Mouse (Mus musculus) mouse trophoblast stem cell (cell line): ENCODE measurements at regions not wholly inside any gene's neighbourhood (a gene's known extent, or its start where the extent isn't known, plus 50 kb on each side); places are given as distances from the start of the nearest gene placed in this dataset.

Experiments
- in situ Hi-C, 2 experiments: fragments of 300-500 bp; cut with MseI, MboI; formaldehyde crosslinking; loops; 2 replicates in 1 of 2; 3 replicates in 1 of 2; pipeline ENCODE4 v1.15.1; 2025

- in situ Hi-C loops = no loop called here
Measured at GRCm38 (mm10) chrX:99593872-99594487, 122.9 kb upstream of the Pja1 start.

GRCm38 (mm10) chrX:99592980-99593379 lies 121.9 kb upstream of the Pja1 start:
- in situ Hi-C loops = no loop called here

- in situ Hi-C loops = no loop called here
Measured at GRCm38 (mm10) chrX:99587284-99587683, 116.2 kb upstream of the Pja1 start.

DNA sequence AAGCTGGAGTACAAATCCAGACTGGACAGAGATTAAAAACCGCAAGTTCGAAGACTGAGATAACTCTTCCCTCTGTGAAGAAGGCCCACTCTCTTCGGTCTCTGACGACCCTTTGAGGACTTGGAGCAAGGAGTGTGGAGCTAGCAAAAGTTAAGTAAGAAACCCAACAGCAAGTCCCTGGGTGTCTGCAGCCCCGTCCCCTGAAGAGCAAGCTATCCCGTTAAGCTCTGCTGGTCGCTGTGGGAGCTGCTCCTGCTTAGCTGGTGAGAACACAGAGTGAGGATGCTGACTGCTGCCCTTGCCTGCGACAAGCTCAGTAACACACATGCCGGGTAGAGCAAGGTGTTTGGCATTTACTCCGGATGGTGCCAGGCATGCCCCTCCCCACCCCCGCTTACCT lies 115.2 kb upstream of the Pja1 start:
- in situ Hi-C loops = no loop called here

DNA sequence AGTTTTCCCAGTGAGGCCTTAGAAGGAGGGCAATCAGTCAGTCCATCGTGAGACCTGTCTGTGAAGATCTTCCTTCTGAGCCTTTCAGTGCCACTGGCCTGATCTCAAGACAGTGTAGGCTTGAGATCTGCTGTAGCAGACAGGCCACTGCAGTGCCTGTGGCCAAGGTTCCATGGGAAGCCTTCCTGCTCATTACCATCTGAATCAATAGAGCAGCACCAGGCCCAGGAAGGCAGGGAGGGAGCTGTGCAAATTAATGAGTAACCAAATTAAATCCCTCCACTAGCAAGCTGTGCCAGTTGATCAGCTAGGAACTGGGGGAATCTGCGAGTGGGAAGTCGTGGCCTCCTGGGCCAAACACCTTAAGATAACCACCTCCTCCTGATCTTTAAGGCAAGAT lies 114.6 kb upstream of the Pja1 start:
- in situ Hi-C loops = no loop called here

- in situ Hi-C loops = no loop called here
Measured at GRCm38 (mm10) chrX:99582611-99583010, 111.5 kb upstream of the Pja1 start.

DNA sequence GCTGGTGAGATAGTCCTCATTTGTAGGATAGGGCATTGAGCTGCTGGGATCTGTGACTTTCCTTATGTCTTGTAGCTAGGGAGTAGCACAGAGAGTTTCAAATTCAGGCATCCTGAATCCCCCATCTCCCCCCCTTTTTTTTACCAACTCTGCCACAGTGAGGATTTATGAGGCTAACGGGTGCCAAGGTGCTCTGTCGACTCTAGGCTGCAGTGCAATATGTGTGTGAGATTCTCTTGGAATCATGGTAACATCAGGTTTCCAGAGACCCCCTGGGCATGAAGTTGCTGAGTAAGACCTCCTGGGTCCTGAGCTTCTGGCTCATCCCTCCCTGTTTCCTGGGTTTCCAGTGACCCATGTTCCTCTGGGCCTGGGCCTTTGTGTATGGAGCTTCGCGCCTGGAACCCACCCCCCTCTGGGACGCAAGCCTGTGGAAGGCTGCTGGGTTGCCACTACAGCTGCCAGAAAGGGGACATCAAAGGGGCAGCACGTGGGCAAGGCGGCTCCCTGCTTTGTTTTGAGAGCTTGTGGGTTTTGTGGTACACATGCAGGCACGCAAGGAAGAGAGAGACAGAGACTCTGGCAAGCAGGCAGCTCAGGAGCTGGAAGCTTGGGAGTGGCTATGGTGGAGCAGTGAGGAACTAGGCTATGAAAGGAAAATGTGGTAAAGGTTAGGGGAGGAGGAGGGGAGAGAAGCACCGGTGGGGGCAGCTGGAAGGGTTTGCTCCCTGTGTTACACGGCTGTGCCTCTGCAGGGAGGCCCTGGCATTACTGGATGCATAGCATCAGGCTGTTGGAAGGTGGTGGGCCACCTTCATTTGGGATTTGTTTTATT lies 110.8 kb upstream of the Pja1 start:
- in situ Hi-C loops = no loop called here

DNA sequence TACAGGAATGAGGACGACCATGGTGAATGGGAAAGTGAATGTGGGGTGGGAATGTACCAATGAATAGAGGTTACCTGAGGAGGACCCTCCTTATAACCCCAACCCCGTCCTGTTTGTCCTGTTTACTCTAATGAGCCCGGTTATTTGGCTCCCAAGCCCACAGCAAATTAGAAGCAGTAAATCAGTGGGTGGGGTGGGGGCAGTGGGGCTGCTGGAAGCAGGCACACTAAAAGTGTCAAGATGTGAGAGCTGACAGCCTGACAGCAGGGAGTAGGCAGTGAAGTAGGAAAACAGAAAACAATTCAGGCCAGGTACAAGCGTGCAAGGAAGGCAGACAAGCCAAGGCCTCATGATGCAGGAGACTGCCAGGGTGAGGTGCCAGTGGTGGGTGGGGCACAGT lies 108.1 kb upstream of the Pja1 start:
- in situ Hi-C loops = no loop called here

- in situ Hi-C loops = no loop called here
Measured at GRCm38 (mm10) chrX:99578796-99579195, 107.7 kb upstream of the Pja1 start.

DNA sequence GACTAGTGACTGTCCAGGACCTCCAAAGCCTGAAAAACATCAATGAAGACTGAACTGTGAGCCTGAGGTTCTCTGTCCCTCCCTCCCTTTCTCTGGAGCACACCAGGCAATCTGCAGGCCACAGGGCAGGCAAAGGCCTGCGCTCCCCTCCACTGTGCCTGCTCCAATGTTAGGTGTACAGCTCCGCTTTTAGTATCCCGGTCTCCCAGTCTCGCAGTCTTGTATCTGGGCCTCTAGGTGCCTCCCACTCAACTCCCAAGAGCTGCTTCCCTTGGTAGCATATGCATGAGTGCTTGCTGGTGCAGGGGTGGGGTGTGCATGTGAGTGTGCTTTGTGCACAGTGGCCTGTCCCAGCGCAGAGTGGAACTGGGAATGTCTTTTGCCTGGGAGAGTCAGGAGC lies 104.0 kb upstream of the Pja1 start:
- in situ Hi-C loops = no loop called here

DNA sequence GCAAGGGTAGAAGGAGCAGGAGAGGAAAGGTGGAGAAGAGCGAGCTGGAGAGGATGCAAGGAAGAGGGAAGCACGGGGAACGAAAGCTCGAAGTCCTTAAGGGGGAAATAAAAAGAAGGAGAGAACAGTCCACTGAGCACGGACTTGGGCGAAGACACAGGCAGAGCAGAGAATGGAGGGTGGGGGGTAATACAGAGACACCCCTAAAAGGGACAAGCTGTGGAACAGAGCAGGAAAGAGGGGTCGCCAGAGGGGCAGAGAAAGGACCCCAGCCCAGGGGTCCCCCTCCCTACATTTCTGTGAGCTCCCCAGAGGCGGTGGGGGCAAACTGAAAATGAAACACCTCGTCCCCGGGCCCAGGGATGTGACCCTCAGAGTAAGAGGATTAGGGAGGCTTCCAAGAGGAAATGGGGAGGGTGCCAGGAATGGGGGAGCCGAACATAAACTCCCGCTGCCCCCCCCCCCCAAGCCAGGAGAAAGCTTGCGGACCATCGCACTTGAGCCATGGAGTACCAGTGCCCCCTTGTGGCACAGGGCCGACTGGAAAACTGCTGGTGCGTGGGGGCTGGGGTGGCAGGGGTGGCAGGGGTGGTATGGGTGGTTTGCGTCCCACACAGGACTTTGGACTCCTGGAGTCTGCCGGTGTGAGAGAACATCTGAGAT lies 103.5 kb upstream of the Pja1 start:
- in situ Hi-C loops = no loop called here

DNA sequence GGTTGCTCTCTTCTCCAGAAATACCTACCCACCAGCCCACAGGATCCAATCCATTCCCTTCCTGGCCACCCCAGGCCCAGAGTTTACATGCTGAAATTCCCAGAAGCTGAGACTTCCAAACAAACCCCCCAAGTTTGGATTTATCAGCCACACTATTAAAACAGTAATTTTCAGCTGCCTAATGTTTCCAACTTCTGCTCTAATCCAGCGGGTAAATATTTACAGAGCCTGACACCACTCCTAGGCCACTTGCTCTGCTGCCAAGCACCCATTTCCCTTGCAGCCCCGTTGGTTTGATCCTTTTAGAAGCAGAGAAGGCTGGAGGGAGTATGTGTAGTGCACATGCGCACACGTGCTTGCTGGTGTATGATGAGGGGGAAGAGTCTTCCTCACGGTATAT lies 99.1 kb upstream of the Pja1 start:
- in situ Hi-C loops = no loop called here

GRCm38 (mm10) chrX:99568244-99568643 lies 97.2 kb upstream of the Pja1 start:
- in situ Hi-C loops = no loop called here

DNA sequence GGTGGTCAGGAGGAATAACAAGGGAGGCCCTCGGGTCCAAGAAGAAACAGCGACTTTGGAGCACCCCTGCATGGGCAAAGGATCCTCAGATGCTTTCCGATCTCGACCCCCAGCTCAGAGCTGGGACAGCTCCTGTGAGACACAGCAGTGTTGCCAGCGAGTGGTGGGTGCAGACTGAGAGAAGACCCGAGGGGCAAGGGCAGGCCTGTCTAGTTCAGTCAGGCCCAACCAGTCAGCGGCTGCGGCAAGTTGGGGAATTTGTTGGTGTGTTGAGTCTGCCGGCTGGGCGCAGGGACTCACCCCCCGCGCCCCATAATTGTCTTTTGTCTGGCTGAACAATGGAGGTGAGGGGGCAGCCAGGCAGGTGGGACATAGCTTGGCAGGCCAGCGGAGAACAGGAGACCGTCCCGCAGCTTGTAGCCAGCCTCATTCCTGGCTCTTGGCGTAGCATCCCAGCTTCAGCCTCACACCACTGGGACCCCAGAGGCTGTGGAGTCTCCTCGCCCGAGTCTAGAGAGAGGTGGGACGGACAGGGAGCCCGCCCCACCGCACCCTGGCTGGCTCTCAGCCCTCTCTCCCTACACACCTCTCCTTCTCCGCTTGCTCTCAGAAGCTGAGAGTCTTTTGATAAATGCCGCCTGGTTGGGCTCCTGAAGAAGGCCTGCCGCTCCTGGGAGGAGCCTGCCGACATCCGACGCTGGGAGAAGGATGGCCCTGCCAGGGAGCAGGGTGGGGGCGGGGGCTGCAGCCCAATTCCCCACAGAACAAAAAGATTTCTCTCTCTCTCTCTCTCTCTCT lies 96.5 kb upstream of the Pja1 start:
- in situ Hi-C loops = no loop called here

- in situ Hi-C loops = no loop called here
Measured at GRCm38 (mm10) chrX:99561995-99562394, 90.9 kb upstream of the Pja1 start.

GRCm38 (mm10) chrX:99560699-99561098 lies 89.6 kb upstream of the Pja1 start:
- in situ Hi-C loops = no loop called here

- in situ Hi-C loops = no loop called here
Measured at GRCm38 (mm10) chrX:99556876-99557354, 85.8 kb upstream of the Pja1 start.

- in situ Hi-C loops = no loop called here
Measured at GRCm38 (mm10) chrX:99555976-99556781, 85.1 kb upstream of the Pja1 start.

GRCm38 (mm10) chrX:99552778-99553177 lies 81.7 kb upstream of the Pja1 start:
- in situ Hi-C loops = no loop called here

DNA sequence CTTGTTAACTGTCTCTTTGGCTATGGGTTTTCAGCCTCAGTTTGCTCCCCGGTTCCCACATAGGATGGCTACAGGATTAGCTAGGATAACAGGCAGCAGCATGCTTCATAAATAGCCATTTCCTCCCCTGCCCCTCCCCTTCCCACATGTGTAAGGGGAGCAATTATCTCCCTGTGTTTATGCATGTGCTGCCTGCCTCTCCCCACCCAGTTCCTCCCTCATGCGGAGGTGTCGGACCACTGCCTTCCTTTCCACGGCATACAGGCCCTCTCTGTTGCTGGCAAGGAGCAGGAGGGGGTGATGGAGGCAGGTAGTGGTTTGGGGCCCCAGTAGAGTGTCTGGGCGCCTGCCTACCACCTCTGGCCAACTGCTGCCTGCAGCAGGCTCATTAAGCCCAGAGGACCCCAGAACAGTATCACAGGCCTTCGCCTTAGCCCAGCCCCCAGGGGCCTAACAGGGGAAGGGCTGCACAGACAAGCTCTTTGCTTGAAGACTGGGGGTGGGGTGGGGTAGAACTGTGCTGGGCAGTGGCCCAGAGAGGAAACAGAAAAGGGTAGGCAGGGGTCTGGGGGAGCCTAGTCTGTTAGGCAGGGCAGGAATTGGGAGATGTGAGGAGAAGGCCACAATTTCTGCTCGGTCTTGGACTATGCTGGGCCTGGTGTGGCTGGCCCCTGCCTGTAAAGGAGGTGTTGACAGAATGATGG lies 79.1 kb upstream of the Pja1 start:
- in situ Hi-C loops = no loop called here
